Mouse (Mus musculus) telencephalon, adult 2 months (tissue): ENCODE measurements around the gene Gm21887.
"Not testable (repeated sequence)": the region's sequence is repeated elsewhere in the genome, so short reads cannot be mapped to it uniquely, and the experiment has no call there.

Source experiments
- DNase-seq: peaks from one replicate; pipeline ENCODE4 v3.0.0-alpha.2; 2011; ENCODE audit warnings: low read depth, low spot score

Gm21887 gene

DNA sequence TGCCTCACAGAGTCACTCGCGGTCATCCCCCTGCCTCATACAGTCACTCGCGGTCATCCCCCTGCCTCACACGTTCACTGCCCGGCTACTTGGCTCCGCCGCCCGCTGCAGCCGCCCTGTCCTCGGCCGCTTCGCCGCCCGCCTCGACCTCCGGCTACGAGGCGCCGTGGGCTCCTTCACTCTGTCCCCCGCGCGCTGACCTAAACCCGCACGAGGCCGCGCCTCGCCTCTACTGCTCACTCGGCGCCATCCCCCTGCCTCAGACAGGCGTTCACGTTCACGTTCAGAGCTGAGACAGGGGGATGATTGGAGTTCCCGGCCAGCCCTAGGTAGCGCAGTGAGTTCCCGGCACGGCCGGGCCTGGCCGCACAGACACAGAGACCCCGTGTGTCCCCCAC is 12.0 kb upstream of the Gm21887 start:
- DNase-seq, result not testable (repeated sequence)

DNA sequence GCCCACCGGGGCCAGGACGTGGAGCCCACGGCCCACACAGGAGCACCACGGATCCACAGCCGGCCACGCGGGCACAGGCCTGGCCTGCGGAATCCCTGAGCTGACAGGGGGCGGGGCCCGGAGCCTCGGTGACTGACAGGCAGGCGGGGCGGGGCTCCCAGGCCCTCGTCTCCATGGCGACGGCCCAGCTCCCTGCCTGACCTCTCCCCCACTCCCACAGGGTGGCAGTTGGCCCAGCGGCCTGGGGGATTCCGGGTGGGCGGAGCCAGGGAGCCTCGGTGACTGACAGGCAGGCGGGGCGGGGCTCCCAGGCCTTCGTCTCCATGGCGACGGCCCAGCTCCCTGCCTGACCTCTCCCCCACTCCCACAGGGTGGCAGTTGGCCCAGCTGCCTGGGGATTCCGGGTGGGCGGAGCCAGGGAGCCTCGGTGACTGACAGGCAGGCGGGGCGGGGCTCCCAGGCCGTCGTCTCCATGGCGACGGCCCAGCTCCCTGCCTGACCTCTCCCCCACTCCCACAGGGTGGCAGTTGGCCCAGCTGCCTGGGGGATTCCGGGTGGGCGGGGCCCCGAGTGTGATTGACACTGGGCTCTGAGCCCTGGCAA is 11.5 kb upstream of the Gm21887 start:
- DNase-seq, result peak; percentile 98

DNA sequence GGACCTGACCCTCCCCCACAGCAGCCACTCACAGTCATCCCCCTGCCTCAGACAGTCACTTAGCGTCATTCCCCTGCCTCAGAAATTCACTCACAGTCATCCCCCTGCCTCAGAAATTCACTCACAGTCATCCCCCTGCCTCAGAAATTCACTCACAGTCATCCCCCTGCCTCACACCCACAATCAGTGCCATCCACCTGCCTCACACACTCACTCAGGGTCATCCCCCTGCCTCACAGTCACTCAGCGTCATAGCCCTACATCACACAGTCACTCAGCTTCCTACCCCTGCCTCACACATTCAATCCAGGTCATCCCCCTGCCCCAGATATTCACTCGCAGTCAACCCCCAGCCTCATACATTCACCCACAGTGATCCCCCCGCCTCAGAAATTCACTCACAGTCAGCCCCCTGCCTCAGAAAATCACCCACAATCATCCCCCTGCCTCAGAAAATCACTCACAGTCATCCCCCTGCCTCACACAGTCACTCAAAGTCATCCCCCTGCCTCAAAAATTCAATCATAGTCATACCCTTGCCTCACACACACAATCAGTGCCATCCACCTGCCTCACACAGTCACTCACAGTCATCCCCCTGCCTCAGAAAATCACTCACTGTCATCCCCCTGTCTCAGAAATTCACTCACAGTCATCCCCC is 10.8 kb upstream of the Gm21887 start:
- DNase-seq, result not testable (repeated sequence)

DNA sequence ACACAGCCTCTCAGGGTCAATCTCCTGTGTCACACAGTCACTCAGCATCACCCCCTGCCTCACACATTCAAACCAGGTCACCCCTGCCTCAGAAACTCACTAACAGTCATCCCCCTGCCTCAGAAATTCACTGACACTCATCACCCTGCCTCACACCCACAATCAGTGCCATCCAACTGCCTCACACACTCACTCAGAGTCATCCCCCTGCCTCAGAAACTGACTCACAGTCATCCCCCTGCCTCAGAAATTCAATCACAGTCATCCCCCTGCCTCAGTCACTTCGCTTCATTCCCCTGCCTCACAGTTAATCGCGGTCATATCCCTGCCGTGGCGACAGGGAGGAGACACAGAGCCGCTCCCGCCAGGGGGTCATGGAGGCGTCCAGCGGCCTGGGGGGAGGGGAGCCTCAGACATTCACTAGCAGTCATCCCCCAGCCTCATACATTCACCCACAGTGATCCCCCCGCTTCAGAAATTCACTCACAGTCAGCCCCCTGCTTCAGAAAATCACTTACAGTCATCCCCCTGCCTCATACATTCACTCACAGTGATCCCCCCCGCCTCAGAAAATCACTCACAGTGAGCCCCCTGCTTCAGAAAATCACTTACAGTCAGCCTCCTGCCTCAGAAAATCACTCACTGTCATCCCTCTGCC is 10.1 kb upstream of the Gm21887 start:
- not testable (repeated sequence) for DNase-seq

DNA sequence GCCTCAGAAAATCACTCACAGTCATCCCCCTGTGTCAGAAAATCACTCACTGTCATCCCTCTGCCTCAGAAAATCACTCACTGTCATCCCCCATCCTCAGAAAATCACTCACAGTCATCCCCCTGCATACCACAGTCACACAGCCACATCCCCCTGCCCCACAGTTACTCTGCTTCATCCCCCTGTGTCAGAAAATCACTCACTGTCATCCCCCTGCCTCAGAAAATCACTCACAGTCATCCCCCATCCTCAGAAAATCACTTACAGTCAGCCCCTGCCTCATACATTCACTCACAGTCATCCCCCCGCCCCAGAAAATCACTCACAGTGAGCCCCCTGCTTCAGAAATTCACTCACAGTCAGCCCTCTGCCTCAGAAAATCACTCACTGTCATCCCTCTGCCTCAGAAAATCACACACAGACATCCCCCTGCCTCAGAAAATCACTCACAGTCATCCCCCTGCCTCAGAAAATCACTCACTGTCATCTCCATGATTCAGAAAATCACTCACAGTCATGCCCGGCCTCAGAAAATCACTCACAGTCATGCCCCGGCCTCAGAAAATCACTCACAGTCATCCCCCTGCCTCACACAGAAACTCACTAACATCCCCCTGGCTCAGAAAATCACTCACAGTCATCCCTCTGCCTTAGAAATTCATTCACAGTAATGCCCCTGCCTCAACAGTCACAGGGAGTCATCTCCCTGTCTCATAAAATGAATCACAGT is 9.4 kb upstream of the Gm21887 start:
- DNase-seq, result not testable (repeated sequence)

DNA sequence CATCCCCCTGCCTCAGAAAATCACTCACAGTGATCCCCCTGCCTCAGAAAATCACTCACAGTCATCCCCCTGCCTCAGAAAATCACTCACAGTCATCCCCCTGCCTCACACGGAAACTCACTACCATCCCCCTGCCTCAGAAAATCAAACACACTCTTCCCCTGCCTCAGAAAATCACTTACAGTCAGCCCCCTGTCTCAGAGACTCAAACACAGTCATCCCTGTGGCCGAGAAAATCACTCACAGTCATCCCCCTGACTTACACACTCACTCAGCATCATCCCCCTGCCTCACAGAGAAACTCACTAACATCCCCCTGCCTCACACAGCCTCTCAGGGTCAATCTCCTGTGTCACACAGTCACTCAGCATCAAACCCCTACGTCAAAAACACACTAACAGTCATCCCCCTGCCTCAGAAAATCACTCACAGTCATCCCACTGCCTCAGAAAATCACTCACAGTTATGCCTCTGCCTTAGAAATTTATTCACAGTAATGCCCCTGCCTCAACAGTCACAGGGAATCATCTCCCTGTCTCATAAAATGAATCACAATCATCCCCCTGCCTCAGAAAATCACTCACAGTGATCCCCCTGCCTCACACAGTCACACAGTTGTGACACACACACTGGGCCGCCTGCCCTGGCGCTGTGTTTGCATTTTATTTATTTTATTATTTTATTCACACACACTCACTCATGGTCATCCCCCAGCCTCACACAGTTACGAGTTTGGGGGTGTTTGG is 8.6 kb upstream of the Gm21887 start:
- DNase-seq, result not testable (repeated sequence)

DNA sequence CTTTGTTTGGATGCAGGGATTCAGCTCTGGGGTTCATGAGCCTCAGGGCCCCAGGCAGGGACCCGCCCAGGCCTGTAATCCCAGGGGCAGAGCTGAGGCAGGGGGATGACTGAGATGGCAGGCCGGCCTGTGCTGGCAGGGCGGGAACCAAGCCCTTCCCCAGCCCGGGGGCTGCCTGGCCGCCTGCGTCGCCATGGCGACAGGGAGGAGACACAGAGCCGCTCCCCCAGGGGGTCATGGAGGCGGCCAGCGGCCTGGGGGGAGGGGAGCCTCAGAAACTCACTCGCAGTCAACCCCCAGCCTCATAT is 8.1 kb upstream of the Gm21887 start:
- not testable (repeated sequence) for DNase-seq

DNA sequence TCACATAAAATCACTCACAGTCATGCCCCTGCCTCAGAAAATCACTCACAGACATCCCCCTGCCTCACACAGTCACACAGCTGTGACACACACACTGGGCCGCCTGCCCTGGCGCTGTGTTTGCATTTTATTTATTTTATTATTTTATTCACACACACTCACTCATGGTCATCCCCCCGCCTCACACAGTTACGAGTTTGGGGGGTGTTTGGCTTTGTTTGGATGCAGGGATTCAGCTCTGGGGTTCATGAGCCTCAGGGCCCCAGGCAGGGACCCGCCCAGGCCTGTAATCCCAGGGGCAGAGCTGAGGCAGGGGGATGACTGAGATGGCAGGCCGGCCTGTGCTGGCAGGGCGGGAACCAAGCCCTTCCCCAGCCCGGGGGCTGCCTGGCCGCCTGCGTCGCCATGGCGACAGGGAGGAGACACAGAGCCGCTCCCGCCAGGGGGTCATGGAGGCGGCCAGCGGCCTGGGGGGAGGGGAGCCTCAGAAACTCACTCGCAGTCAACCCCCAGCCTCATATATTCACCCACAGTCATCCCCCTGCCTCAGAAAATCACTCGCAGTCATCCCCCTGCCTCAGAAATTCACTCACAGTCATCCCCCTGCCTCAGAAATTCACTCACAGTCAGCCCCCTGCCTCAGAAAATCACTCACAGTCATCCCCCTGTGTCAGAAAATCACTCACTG is 6.8 kb upstream of the Gm21887 start:
- DNase-seq, result not testable (repeated sequence)

DNA sequence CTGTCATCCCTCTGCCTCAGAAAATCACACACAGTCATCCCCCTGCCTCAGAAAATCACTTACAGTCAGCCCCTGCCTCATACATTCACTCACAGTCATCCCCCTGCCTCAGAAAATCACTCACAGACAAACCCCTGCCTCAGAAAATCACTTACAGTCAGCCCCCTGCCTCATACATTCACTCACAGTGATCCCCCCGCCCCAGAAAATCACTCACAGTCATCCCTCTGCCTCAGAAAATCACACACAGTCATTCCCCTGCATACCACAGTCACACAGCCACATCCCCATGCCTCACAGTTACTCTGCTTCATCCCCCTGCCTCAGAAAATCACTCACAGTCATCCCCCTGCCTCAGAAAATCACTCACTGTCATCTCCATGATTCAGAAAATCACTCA is 5.9 kb upstream of the Gm21887 start:
- not testable (repeated sequence) for DNase-seq

DNA sequence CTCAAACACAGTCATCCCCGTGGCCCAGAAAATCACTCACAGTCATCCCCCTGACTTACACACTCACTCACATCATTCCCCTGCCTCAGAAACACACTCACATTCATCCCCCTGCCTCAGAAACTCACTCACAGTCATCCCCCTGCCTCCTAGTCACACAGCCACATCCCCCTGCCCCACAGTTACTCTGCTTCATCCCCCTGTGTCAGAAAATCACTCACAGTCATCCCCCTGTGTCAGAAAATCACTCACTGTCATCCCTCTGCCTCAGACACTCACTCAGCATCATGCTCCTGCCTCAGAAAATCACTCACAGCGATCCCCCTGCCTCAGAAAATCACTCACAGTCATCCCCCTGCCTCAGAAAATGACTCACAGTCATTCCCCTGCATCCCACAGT is 5.2 kb upstream of the Gm21887 start:
- not testable (repeated sequence) for DNase-seq

DNA sequence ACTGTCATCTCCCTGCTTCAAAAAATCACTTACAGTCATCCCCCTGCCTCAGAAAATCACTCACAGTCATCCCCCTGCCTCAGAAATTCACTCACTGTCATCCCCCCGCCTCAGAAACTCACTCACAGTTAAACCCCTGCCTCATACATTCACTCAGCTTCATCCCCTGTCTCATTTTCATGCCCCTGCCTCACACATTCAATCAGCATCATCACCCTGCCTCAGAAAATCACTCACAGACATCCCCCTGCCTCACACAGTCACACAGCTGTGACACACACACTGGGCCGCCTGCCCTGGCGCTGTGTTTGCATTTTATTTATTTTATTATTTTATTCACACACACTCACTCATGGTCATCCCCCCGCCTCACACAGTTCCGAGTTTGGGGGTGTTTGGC is 4.7 kb upstream of the Gm21887 start:
- not testable (repeated sequence) for DNase-seq

DNA sequence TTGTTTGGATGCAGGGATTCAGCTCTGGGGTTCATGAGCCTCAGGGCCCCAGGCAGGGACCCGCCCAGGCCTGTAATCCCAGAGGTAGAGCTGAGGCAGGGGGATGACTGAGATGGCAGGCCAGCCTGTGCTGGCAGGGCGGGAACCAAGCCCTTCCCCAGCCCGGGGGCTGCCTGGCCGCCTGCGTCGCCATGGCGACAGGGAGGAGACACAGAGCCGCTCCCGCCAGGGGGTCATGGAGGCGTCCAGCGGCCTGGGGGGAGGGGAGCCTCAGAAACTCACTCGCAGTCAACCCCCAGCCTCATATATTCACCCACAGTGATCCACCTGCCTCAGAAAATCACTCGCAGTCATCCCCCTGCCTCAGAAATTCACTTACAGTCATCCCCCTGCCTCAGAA is 4.3 kb upstream of the Gm21887 start:
- DNase-seq, result not testable (repeated sequence)

DNA sequence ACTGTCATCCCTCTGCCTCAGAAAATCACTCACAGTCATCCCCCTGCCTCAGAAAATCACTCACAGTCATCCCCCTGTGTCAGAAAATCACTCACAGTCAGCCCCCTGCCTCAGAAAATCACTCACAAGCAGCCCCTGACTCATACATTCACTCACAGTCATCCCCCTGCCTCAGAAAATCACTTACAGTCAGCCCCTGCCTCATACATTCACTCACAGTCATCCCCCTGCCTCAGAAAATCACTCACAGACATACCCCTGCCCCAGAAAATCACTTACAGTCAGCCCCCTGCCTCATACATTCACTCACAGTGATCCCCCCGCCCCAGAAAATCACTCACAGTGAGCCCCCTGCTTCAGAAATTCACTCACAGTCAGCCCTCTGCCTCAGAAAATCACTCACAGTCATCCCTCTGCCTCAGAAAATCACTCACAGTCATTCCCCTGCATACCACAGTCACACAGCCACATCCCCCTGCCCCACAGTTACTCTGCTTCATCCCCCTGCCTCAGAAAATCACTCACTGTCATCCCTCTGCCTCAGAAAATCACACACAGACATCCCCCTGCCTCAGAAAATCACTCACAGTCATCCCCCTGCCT is 3.7 kb upstream of the Gm21887 start:
- not testable (repeated sequence) for DNase-seq

DNA sequence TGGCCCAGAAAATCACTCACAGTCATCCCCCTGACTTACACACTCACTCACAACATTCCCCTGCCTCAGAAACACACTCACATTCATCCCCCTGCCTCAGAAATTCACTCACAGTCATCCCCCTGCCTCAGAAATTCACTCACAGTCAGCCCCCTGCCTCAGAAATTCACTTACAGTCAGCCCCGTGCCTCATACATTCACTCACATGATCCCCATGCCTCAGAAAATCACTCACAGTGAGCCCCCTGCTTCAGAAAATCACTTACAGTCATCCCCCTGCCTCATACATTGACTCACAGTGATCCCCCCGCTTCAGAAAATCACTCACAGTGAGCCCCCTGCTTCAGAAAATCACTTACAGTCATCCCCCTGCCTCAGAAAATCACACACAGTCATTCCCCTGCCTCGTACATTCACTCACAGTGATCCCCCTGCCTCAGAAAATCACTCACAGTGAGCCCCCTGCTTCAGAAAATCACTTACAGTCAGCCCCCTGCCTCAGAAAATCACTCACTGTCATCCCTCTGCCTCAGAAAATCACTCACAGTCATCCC is 2.7 kb upstream of the Gm21887 start:
- DNase-seq, result not testable (repeated sequence)

DNA sequence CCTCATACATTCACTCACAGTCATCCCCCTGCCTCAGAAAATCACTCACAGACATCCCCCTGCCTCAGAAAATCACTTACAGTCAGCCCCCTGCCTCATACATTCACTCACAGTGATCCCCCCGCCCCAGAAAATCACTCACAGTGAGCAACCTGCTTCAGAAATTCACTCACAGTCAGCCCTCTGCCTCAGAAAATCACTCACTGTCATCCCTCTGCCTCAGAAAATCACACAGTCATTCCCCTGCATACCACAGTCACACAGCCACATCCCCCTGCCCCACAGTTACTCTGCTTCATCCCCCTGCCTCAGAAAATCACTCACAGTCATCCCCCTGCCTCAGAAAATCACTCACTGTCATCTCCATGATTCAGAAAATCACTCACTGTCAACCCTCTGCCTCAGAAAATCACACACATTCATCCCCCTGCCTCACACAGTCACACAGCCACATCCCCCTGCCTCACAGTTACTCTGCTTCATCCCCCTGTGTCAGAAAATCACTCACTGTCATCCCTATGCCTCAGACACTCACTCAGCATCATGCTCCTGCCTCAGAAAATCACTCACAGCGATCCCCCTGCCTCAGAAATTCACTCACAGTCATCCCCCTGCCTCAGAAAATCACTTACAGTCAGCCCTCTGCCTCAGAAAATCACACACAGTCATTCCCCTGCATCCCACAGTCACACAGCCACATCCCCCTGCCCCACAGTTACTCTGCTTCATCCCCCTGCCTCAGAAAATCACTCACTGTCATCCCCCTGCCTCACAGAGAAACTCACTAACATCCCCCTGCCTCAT is 1.9 kb upstream of the Gm21887 start:
- DNase-seq, result not testable (repeated sequence)

DNA sequence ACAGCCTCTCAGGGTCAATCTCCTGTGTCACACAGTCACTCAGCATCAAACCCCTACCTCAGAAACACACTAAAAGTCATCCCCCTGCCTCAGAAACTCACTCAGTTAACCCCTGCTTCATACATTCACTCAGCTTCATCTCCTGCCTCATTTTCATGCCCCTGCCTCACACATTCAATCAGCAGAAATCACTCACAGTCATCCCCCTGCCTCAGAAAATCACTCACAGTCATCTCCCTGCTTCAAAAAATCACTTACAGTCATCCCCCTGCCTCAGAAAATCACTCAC is 1.3 kb upstream of the Gm21887 start:
- not testable (repeated sequence) for DNase-seq

DNA sequence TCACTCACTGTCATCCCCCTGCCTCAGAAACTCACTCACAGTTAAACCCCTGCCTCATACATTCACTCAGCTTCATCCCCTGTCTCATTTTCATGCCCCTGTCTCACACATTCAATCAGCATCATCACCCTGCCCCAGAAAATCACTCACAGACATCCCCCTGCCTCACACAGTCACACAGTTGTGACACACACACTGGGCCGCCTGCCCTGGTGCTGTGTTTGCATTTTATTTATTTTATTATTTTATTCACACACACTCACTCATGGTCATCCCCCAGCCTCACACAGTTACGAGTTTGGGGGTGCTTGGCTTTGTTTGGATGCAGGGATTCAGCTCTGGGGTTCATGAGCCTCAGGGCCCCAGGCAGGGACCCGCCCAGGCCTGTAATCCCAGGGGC is 875 bp upstream of the Gm21887 start:
- DNase-seq, result not testable (repeated sequence)

DNA sequence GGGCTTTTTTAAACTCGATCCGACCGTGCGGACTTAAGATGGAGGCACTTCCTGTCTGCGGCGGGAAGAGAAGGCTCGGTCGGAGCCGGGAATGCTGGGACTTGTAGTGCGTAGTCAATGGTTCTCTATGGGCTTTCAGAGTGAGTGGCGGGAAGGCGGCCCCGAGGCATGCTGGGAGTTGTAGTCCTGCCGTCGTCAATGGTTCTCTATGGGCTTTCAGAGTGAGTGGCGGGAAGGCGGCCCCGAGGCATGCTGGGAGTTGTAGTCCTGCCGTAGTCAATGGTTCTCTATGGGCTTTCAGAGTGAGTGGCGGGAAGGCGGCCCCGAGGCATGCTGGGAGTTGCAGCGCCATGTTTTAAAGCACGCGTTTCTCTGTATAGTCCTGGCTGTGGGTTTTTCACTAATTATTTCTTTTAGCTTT is 352 bp downstream of the Gm21887 start:
- peak; percentile 100 for DNase-seq
